Mouse (Mus musculus): Measurements from ENCODE around the gene Gm20708. TPM values are rescaled to one million over a fixed set of nuclear protein-coding genes. Genes with fewer than 3 reads are reported as not detected.

Gene Gm20708
- polyA plus RNA-seq, 1 experiment: 0.25 TPM

GRCm38 (mm10) chr11:117875681-117876080, 66.2 kb downstream of the Gm20708 start:
- 79% methylated on average over 6 of the region's 6 CpGs for WGBS
- H3K27me3 ChIP-seq (ENCODE audit: control insufficient read depth, insufficient read depth, low read length): no peaks in the 10 kb centered on the region
- peaks cover 45% of the 10 kb centered on the region; the same call in 1 of the 2 replicates for H3K4me1 ChIP-seq (ENCODE audit: control insufficient read depth, insufficient read depth, insufficient read length)
- no peaks in the 10 kb centered on the region for H3K36me3 ChIP-seq (ENCODE audit: control insufficient read depth, insufficient read depth, low read length)
- H3K4me3 ChIP-seq (ENCODE audit: extremely low read depth, insufficient read depth, insufficient read length): no peak overlapping the region
- no peak for DNase-seq (ENCODE audit: low read depth in 1 of 2, low spot score in 2 of 2)
- TF ChIP-seq POLR2A (IDR thresholded peaks at IDR 0.05; ENCODE audit: low read depth, low read length) (no peak), CTCF (IDR thresholded peaks at IDR 0.05; ENCODE audit: extremely low read depth, insufficient read depth, insufficient read length, insufficient replicate concordance) (no peak)
- no peak overlapping the region for H3K27ac ChIP-seq (ENCODE audit: insufficient read depth, low read length)

GRCm38 (mm10) chr11:117877917-117878745, 68.7 kb downstream of the Gm20708 start:
- peaks cover 47% of the 10 kb centered on the region; the same call in 1 of the 2 replicates for H3K4me1 ChIP-seq (ENCODE audit: control insufficient read depth, insufficient read depth, insufficient read length)
- peak overlapping the region; percentile 69 for H3K27ac ChIP-seq (ENCODE audit: insufficient read depth, low read length)
- 0 out of 2 replicates have a peak overlapping the region, but pooled peaks have one; percentile 5 for H3K4me3 ChIP-seq (ENCODE audit: extremely low read depth, insufficient read depth, insufficient read length)
- H3K27me3 ChIP-seq (ENCODE audit: control insufficient read depth, insufficient read depth, low read length): no peaks in the 10 kb centered on the region
- 11% methylated on average over 13 of the region's 13 CpGs for WGBS
- TF ChIP-seq CTCF (IDR thresholded peaks at IDR 0.05; ENCODE audit: extremely low read depth, insufficient read depth, insufficient read length, insufficient replicate concordance) (no peak), POLR2A (IDR thresholded peaks at IDR 0.05; ENCODE audit: low read depth, low read length) (no peak)
- DNase-seq (ENCODE audit: low read depth in 1 of 2, low spot score in 2 of 2): peak; percentile 56 to 63
- H3K36me3 ChIP-seq (ENCODE audit: control insufficient read depth, insufficient read depth, low read length): no peaks in the 10 kb centered on the region

DNA sequence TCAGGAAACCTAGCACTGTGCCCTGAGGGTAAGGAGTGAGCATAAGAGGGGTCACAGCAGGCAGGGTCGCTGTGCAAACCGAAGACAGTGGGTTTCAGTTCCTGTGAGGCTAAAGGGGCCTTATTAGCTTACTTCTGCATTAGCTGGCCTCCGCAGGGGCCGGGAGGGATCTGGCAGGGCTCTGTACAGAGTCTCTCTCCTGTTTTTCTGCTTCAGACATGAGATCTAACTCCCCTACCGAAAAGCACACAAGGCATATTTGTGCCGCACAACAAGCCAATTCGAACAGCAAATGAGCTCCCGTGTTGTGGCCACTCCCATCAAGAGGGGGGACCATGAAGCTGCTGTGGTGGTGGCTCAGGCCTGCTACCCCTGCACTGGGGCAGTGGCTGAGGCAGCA, 69.4 kb downstream of the Gm20708 start:
- WGBS: 5% methylated on average over 8 of the region's 8 CpGs
- TF ChIP-seq POLR2A (IDR thresholded peaks at IDR 0.05; ENCODE audit: low read depth, low read length) (no peak), CTCF (IDR thresholded peaks at IDR 0.05; ENCODE audit: extremely low read depth, insufficient read depth, insufficient read length, insufficient replicate concordance) (no peak)
- Histone ChIP-seq H3K36me3 (ENCODE audit: control insufficient read depth, insufficient read depth, low read length) (no peaks in the 10 kb centered on the region), H3K4me1 (ENCODE audit: control insufficient read depth, insufficient read depth, insufficient read length) (peaks cover 46% of the 10 kb centered on the region; the same call in 1 of the 2 replicates), H3K4me3 (ENCODE audit: extremely low read depth, insufficient read depth, insufficient read length) (no peak overlapping the region), H3K27ac (ENCODE audit: insufficient read depth, low read length) (peak overlapping the region; percentile 72), H3K27me3 (ENCODE audit: control insufficient read depth, insufficient read depth, low read length) (no peaks in the 10 kb centered on the region)
- DNase-seq (ENCODE audit: low read depth in 1 of 2, low spot score in 2 of 2): peak in 1 of 2 experiments; percentile 31

DNA sequence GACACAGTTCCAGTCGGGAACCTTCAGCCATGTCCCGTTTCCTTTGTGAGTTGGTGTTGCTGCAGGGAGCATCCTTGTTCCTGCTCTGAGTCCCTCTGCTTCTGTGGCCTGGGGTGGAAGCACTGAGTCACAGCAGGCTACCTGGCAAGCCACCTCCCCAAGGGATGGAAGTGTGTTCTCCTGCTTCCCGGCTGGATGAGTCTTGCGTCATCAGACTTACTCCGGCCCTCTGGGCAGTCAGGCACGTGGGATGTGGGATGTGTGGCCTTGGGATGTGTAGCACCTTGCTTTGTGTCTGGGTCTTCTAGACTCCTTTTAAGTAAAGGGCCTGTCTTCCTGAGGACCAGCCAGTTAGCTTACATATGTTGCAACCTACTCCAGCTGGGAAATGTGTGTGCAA, 70.2 kb downstream of the Gm20708 start:
- Histone ChIP-seq H3K27ac (ENCODE audit: insufficient read depth, low read length) (peak overlapping the region; percentile 26), H3K27me3 (ENCODE audit: control insufficient read depth, insufficient read depth, low read length) (no peaks in the 10 kb centered on the region), H3K36me3 (ENCODE audit: control insufficient read depth, insufficient read depth, low read length) (no peaks in the 10 kb centered on the region), H3K4me1 (ENCODE audit: control insufficient read depth, insufficient read depth, insufficient read length) (peaks cover 46% of the 10 kb centered on the region; the same call in 1 of the 2 replicates), H3K4me3 (ENCODE audit: extremely low read depth, insufficient read depth, insufficient read length) (no peak overlapping the region)
- 95% methylated on average over 6 of the region's 6 CpGs for WGBS
- TF ChIP-seq CTCF (IDR thresholded peaks at IDR 0.05; ENCODE audit: extremely low read depth, insufficient read depth, insufficient read length, insufficient replicate concordance): no peak
- no peak for TF ChIP-seq POLR2A (IDR thresholded peaks at IDR 0.05; ENCODE audit: low read depth, low read length)
- no peak for DNase-seq (ENCODE audit: low read depth in 1 of 2, low spot score in 2 of 2)

GRCm38 (mm10) chr11:117880336-117880976, 71.0 kb downstream of the Gm20708 start:
- Histone ChIP-seq H3K4me1 (ENCODE audit: control insufficient read depth, insufficient read depth, insufficient read length) (peaks cover 46% of the 10 kb centered on the region; the same call in 1 of the 2 replicates), H3K27me3 (ENCODE audit: control insufficient read depth, insufficient read depth, low read length) (no peaks in the 10 kb centered on the region), H3K36me3 (ENCODE audit: control insufficient read depth, insufficient read depth, low read length) (no peaks in the 10 kb centered on the region), H3K4me3 (ENCODE audit: extremely low read depth, insufficient read depth, insufficient read length) (no peak overlapping the region), H3K27ac (ENCODE audit: insufficient read depth, low read length) (no peak overlapping the region)
- no peak for TF ChIP-seq CTCF (IDR thresholded peaks at IDR 0.05; ENCODE audit: extremely low read depth, insufficient read depth, insufficient read length, insufficient replicate concordance)
- TF ChIP-seq POLR2A (IDR thresholded peaks at IDR 0.05; ENCODE audit: low read depth, low read length): no peak
- 71% methylated on average over 9 of the region's 9 CpGs for WGBS
- no peak for DNase-seq (ENCODE audit: low read depth in 1 of 2, low spot score in 2 of 2)

DNA sequence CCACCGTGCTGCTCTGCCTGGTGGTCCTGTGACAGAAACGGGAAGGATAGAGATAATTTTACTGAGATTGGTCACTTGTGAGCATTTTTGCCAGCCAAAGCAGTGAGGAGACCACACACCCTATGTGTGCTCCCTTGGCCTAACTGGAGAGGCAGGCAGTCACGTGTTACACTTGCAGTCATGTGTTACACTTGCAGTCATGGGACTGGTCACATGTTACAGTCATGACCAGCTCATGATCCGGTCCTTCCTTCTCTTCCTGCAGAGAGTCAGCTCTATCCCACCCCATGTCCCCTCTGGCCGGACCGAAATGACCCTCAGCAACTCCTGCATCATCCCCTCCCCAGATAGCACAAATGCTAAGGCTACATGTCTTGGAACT, 71.5 kb downstream of the Gm20708 start:
- no peak for TF ChIP-seq POLR2A (IDR thresholded peaks at IDR 0.05; ENCODE audit: low read depth, low read length)
- no peak for TF ChIP-seq CTCF (IDR thresholded peaks at IDR 0.05; ENCODE audit: extremely low read depth, insufficient read depth, insufficient read length, insufficient replicate concordance)
- 79% methylated on average over 6 of the region's 6 CpGs for WGBS
- no peak overlapping the region for H3K4me3 ChIP-seq (ENCODE audit: extremely low read depth, insufficient read depth, insufficient read length)
- DNase-seq (ENCODE audit: low read depth in 1 of 2, low spot score in 2 of 2): no peak
- no peaks in the 10 kb centered on the region for H3K36me3 ChIP-seq (ENCODE audit: control insufficient read depth, insufficient read depth, low read length)
- H3K27me3 ChIP-seq (ENCODE audit: control insufficient read depth, insufficient read depth, low read length): no peaks in the 10 kb centered on the region
- peak overlapping the region; percentile 41; the same call in 1 of the 2 replicates for H3K27ac ChIP-seq (ENCODE audit: insufficient read depth, low read length)
- peaks cover 46% of the 10 kb centered on the region; the same call in 1 of the 2 replicates for H3K4me1 ChIP-seq (ENCODE audit: control insufficient read depth, insufficient read depth, insufficient read length)

Data from spleen, adult 2 months (tissue).